Mouse (Mus musculus) large intestine, adult 2 months (tissue): ENCODE measurements at regions not wholly inside any gene's neighbourhood (a gene's known extent, or its start where the extent isn't known, plus 50 kb on each side); places are given as distances from the start of the nearest gene placed in this dataset.
"Not testable (repeated sequence)": the region's sequence is repeated elsewhere in the genome, so short reads cannot be mapped to it uniquely, and the experiment has no call there.

Experiments
- DNase-seq: peaks from one replicate; pipeline ENCODE4 v3.0.0-alpha.2; 2012; ENCODE audit warnings: low read depth, low spot score
- WGBS: fragments of 180-500 bp; shearing (Covaris S2); methylation state at CpG from one replicate; pipeline ENCODE4 v1.1.7; 2018; 5-methylcytosine and 5-hydroxymethylcytosine counted together

DNA sequence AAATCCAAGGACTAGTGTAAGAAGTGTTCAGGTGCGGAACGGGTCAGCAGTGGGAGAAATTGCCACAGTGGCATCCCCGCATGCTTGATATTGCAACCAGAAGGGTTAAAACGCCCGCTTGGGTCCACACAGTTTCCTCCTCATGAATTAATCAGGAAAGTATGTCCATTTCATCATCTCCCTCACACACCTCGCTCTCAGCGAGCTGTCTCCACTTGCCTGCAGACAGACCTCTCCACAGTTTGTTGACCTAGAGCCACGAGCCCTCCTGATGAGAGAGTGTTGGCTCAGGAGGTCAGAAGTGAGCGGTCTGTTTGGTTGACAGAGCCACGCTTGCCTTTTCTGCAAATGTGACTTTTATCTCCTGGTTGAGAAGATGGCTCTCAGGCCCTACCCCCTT lies 132.9 kb upstream of the Slc38a2 start:
- 91% methylated on average over 10 of the region's 10 CpGs for WGBS
- DNase-seq: no peak

DNA sequence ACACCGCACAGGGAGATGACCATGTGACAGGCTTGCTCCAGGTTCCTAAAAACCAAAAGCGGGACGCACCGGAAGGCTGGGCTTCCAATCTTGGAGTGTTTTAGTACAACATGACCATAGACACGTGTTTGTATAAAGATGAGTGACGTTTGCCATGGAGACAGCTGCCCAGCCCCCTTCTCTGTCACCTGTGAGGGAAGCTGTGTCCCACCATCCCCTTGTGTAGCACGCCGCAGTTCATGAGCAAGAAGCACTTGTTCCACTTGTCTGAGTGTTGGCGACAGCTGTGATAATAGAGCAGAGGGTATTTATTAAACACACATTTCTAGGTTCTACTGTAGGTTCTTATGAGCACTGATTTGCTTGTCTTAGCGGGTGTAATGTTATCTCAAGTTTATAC lies 131.7 kb upstream of the Slc38a2 start:
- WGBS: 92% methylated on average over 10 of the region's 10 CpGs
- DNase-seq: no peak

DNA sequence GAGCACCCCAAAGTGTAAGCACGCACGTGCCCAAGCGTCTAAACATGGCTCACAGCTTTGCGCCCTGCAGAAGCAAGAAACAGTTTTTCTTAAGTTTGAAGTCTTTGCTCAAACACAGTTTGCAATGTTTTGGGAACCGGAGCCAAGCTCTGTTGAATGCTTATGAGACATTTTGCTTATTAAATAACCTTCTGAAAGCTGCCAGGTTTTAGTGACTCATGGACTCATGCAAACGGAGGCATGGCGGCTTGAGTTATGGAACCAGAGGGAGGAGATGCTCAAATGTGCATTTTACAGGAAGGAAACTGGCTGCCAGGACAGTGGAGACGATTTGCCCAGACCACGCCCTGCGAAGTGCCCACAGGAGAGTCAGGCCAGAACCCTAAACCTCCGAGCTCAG lies 131.0 kb upstream of the Slc38a2 start:
- 57% methylated on average over 11 of the region's 11 CpGs for WGBS
- DNase-seq: no peak

DNA sequence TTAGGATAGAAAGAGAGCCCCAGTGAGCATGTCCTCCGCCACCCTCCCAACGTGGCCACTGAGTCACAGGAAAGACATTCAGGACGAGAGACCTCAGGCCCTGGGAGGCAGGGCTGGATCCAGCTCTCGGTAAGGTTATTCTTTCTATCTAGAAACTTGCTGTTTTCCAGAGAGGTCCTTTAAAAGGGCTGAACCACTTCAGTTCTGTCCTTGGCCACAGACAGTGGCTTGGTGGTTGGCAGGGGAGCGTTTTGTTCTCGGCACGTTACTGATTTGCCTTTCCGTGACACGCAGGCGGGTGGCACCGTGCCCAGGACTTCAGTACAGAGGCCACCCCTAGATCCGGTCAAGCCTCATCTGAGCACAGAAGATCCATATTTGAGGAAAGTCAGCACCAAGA lies 130.4 kb upstream of the Slc38a2 start:
- WGBS: 81% methylated on average over 12 of the region's 12 CpGs
- DNase-seq: no peak

DNA sequence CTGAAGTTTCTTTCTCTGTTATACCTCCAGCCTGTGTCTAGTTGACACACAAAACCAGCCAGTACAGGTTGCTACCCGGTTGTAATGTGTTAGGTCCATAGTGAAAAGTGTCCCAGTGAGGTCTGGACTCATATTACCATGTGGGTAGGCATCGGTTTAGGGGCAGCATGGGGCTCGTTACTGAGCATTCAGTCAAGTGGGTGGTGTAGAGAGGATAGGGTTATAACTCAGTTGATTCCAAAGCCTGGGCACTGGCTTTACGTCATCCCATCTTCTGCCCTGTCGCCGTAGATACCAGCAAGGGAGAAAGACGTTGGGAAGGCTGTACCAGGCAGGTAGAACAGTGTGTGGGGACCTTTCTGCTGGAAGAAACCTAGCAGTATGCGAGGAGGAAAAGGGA lies 129.2 kb upstream of the Slc38a2 start:
- no peak for DNase-seq

DNA sequence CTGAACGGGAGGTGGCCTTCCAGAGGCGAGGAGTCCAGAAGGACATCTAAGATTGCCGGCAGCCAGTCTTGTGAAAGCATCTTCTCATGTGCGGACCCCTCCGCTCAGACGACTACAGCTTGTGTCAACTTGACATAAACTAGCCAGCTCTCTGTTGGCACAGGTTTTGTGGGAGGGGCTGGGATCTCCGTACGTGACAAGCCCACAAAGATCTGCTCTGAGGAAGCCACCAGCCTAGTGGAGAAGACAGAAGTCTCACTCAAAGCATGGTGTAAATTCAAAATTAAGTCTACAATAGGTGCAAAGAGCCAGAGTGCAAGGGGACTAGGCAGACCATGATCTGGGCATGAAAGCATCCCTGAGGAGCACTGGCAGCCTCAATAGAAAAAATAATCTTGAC lies 128.4 kb upstream of the Slc38a2 start:
- 56% methylated on average over 8 of the region's 8 CpGs for WGBS
- DNase-seq: no peak

More for the DNA sequence above, 129.2 kb upstream of the Slc38a2 start:
- WGBS: 91% methylated on average over 8 of the region's 8 CpGs

DNA sequence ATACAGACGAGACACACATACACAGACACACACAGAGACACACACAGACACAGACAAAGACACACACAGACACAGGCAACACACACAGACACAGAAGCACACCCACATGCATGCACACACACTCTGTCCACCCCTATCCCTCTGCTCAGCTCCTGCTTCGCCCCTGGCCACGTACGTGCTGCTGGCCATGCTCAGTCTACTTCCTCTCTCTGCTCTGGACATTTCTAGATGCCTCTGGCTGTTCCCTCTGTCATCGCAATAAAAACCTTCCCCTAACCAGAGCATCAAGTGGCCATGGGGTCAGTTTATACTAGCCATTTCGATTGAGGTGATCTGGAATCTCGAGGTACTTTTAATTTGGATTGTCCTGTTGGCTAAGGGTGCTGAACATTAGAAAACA lies 118.9 kb upstream of the Slc38a2 start:
- DNase-seq: no peak
- 82% methylated on average over 7 of the region's 7 CpGs for WGBS

DNA sequence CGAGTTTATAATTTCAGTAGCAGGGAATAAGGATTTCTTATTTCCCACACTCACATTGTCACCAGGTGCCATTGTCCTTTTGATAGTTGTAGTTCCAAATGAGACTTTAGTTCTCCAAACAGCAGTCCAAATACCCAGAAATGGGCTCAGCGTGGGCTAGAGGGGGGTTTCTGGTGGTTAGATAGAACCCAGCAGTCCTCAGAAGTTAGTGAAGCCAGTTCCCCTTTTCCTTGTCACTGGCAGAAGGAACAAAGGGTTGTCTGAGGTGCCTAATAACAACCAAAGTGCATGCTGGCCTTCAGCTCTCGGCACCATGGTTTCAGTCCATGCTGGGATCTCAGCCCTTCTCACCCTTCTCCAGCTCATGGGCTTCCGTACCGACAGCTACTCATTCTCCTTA lies 118.1 kb upstream of the Slc38a2 start:
- 86% methylated on average over 5 of the region's 5 CpGs for WGBS
- DNase-seq: no peak

DNA sequence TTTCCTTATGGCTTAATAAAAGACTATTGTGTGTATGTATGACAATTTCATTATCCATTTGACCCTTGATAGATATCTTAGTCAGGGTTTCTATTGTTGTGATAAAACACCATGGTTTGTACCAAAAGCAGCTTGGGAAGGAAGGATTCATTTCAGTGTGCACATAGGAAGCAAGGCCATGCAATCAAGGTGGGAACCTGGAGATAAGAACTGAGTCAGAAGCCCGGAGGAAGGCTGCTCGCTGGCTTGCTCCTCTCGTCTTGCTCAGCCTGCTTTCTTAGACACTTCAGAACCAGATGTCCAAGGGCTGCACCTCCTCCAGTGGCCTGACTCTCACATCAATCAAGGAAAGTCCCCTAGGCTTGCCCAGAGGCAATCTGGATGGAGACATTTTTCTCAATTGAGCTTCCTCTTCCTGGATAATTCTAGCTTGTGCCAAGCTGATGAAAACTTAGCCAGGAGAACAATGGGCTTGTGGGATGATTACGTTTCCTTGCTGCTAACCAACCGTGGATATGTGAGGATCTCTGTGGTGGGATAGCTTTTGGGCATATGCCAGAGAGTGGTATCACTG lies 117.6 kb upstream of the Slc38a2 start:
- DNase-seq: no peak
- WGBS: 68% methylated on average over 5 of the region's 5 CpGs

DNA sequence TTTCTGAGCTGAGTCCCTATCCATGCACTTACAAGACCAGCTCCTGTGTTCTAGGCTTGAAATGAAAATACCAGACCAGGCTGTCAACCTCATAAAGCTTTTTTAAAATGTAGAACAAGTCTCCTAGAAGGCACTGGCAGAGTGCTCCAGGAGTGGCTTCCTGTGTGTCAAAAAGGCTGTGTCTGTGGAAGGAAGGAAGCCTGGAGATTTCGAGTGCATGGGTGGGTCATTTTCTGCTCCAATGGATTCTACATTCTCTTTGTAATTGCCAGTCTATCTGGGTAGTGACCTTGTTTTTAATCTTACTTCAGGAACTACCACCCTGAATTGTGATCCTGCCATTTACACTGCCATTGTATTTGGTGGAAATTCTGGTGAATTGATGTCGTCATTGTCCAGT lies 113.9 kb upstream of the Slc38a2 start:
- 86% methylated on average over 2 of the region's 2 CpGs for whole genome bisulfite sequencing
- DNase-seq: no peak

DNA sequence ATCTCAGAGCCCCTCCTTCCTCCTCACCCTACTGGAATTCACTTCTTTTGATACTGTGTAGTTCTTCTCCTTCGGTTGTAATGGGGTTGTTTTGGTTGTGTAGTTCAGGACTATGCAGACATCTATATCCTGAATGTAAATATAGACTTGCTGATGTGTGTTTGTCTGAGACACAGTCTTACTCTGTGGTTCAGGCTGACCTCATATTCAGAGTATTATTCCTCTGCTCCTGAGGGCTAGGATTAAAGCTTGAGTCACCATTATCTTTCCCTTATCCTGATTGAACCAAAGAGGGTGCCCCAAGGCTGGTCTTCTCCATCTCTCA lies 103.2 kb upstream of the Slc38a2 start:
- 52% methylated on average over 1 of the region's 1 CpGs for WGBS
- DNase-seq: no peak

DNA sequence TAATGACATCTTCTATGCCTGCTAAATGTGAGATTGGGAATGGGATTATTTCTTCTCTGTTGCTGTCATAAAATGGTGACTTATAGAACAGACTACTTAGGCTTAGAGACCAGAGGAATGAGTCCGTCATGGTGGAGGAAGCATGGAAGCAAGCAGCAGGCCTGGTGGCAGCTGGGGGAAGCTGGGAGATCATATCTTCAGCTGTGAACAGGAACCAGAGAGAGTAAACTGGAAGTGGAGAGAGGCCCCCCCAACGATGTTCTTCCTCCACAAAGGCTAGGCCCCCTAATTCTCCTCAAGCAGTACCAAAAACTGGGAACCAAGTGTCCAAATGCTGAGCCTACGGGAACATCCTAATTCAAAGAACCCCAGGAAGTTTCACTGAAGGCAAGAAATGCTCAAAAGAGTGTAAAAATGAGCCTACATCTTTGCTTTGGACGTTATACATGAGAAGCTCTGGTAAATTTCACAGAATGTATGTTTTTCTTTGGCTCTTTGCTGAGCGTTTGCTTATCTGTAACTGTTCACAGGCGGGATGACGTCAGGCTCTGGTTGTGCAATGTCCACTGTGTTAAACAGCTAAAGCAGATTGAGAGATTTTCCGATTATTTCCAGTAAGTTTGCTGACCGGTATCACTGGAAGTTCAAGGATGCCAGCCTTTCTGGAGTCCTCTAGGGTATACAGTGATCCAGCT lies 102.7 kb upstream of the Slc38a2 start:
- no peak for DNase-seq
- 49% methylated on average over 9 of the region's 9 CpGs for WGBS

DNA sequence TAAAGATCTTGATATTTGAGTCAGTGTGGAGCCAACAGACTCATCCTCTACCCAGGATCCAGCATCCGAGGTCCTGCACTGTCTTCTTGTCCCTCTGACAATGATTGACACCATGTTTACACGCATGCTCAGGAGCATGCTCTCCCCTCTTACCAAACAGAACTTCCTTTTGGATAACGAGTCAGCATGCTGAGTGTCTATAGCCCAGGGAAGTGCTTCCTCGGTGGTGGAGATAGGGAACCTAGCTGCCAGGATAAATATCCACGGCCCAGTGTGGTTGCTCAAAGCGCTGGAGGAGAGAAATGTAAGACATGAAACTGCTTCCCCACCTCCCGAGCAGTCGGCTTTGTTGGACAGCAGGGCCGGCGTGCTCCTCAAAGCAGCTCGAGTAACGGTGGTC lies 99.7 kb upstream of the Slc38a2 start:
- DNase-seq: no peak
- WGBS: 73% methylated on average over 12 of the region's 12 CpGs

DNA sequence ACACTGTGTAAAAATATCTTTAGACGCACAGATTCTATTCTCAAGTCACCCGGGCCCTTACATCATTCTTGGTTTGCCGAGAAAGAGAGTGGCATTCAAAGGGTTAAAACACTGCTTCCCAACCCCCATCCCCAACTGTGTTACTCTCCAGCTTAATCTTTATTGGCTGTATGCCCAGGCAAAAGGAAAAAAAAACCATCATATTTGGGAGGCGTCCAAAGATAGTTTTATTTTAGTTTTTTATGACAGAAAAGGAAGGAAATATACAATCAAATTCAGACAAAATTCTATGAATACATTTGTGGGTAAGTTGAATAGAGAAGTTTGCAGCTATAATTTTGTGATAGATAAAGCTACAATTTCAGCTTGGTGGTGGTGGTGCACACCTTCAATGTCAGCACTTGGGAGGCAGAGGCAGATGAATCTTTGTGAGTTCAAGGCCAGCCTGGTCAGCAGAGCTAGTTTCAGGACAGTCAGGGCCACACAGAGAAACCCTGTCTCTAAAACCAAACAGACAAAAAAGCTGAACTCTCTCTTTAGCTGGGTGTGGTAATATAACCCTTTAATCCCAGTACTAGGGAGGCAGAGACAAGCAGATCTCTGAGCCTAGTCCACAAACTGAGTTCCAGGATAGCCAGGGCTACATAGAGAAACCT lies 98.2 kb upstream of the Slc38a2 start:
- WGBS: 40% methylated on average over 4 of the region's 4 CpGs
- DNase-seq: peak; percentile 25

DNA sequence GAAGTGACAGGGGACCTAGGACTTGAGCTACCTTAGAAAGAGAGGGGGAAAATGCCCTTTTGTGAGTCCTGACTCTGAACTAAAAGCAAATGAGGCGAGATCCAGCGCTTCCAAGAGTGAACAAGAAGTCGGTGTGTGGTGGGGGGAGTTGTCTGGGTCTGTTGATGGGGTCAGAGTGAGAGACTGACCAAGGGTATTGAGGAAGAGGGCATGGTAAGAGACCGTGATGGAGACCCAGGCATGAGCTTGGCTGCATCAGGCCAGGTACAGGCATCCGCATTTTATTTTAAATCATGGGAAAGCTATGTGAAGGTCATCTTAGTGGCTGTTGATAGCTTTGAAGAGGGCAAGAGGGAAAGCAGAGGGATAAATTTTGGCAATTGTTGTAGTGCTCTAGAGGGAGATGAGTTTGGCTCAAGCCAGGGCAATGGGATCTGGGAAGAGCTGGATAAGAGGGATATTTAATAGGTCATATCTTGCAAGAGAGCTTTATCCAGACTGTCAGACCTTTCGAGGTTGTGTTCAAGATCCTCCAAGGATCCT lies 94.7 kb upstream of the Slc38a2 start:
- 94% methylated on average over 6 of the region's 6 CpGs for WGBS
- DNase-seq: no peak

DNA sequence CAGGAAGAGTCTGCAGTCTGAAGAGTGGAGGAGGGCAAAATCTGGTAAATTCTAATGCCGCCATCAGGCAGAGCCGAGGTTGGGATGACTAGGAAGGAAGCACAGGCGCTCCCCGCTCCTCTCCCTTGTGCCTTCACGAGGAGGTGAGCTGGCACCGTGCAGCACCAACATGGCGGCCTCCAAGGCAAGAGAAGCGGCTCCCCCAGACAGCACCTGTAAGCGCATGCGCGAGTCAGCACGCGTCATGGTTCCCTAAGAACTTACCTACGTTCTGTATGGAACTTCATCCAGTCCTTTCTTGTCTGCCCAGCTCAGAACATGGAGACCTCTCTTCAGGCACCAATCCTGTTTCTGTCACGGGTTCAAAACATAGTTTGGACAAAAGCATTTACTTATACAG lies 93.7 kb upstream of the Slc38a2 start:
- WGBS: 93% methylated on average over 15 of the region's 15 CpGs
- no peak for DNase-seq

DNA sequence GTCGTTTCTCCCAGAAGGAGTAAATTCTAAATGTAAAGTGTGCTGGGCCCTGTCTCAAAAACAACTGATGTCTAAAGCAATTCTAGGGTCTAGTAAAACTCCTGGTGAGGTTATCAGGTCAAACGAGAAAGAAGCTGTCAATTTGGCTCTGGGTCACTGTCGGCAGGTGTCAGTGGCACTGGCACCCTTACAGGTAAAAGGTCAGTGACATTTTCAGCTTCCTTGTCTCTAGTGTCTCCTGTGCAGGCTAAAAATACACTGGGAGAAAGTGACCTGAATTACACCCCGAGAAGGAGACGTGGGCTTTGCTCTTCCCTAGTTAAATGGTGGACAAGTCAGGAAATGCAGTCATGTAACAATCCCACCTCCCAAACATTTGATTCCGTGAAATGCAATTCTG lies 91.8 kb upstream of the Slc38a2 start:
- no peak for DNase-seq
- whole genome bisulfite sequencing: 48% methylated on average over 6 of the region's 6 CpGs

DNA sequence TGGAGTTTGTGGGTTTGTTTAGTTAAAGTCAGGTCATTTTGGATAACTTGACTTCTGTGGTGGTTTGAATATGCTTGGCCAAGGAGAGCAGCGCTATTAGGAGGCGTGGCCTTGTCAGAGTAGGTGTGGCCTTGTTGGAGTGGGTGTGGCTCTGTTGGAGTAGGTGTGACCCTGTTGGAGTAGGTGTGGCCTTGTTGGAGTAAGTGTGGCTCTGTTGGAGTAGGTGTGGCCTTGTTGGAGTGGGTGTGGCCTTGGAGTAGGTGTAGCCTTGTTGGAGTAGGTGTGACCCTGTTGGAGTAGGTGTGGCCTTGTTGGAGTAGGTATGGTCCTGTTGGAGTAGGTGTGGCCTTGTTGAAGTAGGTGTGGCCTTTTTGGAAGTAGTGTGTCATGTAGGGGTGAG lies 88.4 kb upstream of the Slc38a2 start:
- 95% methylated on average over 2 of the region's 2 CpGs for WGBS

DNA sequence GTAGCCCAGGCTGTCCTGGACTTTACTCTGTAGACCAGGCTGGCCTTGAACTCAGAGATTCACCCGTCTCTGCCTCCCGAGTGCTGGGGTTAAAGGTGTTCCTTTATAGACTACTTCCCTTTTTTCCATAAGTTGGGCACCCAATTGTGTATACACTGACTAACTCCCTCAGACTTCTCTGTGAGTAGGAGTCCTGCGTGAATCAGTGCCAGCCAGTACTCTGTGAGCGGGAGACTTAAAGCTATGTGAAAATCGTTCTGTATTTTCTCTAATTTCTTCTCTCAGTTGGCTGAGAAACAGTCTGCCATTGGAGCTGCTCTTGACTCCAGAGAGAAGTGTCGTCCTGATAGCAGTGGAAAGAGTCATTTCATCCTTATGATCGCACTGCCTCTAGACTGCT lies 85.0 kb upstream of the Slc38a2 start:
- DNase-seq: no peak
- WGBS: 91% methylated on average over 7 of the region's 7 CpGs

More for the DNA sequence above, 88.4 kb upstream of the Slc38a2 start:
- DNase-seq: not testable (repeated sequence)

DNA sequence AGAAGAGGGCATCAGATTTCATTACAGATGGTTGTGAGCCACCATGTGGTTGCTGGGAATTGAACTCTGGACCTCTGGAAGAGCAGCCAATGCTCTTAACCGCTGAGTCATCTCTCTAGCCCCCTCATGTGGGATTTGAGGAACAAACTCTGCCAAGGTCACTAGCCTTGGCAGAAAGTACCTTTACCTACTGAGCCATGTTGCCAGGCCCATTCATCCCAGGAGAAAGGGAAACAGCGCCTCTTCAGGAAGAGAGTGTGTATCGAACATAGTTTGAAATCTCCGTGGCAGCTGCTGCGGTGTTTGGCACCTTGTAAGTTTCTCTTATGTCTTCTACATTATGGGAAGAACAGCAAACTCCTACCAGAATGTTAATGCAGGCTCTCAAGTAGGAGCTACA lies 82.0 kb upstream of the Slc38a2 start:
- no peak for DNase-seq
- WGBS: 85% methylated on average over 5 of the region's 5 CpGs

DNA sequence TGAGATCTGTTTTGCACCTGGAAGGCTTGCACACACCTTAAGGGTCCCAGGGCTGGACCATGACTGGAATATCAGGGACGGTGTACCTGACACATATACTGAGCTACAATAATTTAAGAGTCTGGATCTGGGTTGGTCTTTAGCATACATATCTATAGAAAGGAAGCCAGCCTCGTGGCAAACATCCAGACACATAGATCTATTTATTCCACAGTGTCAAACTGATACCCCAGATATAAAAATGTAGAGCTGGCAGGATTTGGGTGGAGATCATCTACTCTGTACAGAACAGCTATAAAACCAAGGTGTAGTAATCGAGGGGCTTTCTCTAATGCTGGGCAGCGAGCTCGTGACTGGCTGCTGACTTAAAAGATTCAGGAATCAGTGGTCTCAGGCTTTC lies 81.1 kb upstream of the Slc38a2 start:
- 84% methylated on average over 5 of the region's 5 CpGs for WGBS
- DNase-seq: no peak
